Mouse (Mus musculus): ENCODE data around the gene Gnai3. TPM values are rescaled to one million over a fixed set of nuclear protein-coding genes. Genes with fewer than 3 reads are reported as not detected.
A peak's percentile ranks its signal among the peaks of the same experiment; 100 is the strongest.

The Gnai3 gene
- polyA plus RNA-seq, 1 experiment from 2014 or later = 132 TPM

DNA sequence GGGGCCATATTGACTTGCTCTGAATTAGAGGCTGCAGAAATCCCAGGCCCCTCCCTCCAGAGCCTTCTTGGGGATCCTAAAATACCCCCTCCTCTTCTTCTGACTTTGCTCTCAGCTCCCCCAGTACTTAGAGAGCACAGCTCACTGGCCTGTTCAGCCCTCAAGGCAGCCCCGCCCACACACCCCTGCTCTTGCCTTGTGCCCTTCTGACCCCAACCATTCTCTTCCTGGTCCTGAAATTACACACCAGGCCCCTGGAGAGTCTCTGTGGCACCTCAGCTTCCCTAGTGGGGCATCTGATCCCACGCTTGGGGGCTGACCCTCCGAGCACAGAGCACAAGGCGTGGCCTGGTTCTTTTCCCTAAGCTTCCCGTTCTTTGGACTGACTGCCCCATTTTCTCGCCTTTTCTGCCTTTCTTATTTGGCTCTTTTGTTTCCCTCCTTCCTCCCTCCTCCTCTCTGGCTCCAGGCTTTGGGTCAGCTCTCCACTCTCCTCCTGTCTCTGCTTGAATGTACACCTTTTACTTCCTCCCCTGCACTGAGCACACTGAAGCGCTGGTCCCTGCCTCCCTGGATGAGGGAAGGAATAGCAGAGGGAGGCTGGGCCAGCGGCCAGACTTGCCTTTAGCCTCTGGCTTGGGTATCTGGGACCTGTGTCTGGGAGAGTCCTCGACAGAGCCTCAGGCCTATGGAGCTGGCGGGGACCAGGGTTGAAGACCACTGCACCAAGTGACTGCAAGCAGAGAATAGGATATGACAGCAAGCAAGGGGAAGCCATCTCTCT is 19.8 kb upstream of the Gnai3 start:
- H3K4me2 ChIP-seq (replicated peaks) = no peak overlapping the region
- 0 out of 2 replicates have a peak overlapping the region, but pooled peaks have one; percentile 4 for H3K9ac ChIP-seq

DNA sequence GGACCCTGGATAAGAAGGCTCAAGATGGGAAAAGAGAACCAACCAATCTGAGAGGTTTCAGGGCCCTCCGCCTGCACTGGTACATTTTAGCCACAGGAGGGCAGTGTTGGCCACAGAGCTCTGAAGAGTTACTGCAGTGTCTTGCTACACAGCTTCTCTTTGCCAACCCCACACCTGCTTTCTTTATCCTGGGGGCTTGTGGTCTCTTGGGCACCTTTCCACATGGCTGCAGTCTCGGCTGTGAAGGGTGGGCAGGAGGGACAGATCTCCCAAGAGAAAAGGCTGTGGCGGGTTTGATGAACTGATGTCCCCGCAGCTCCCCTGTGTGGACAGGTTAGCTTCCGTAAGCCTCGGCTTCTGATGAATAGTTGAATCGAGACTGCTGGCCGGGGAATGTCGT is 18.9 kb upstream of the Gnai3 start:
- ATAC-seq (ENCODE audit: low FRiP score) = peak; percentile 78
- Histone ChIP-seq H3K9me3 (ENCODE audit: control insufficient read depth, low read length) (no peaks in the 10 kb centered on the region), H3K4me1 (replicated peaks; ENCODE audit: control insufficient read depth, insufficient read depth, low read length) (peaks cover 31% of the 10 kb centered on the region), H3K27ac (peak overlapping the region; percentile 68), H3K27me3 (ENCODE audit: control insufficient read depth, insufficient read depth, low read length) (no peaks in the 10 kb centered on the region), H3K4me2 (replicated peaks) (peak overlapping the region; percentile 41), H3K4me3 (replicated peaks; ENCODE audit: low read length) (0 out of 2 replicates have a peak overlapping the region, but pooled peaks have one; percentile 2), H3K36me3 (replicated peaks; ENCODE audit: control insufficient read depth, insufficient read depth) (no peaks in the 10 kb centered on the region), H3K9ac (peak overlapping the region; percentile 16; the same call in 1 of the 2 replicates)
- peak; percentile 97 for DNase-seq (ENCODE audit: low spot score)
- 12% methylated on average over 9 of the region's 9 CpGs for WGBS

More for the DNA sequence above, 19.8 kb upstream of the Gnai3 start:
- Histone ChIP-seq H3K36me3 (replicated peaks; ENCODE audit: control insufficient read depth, insufficient read depth) (no peaks in the 10 kb centered on the region), H3K4me3 (replicated peaks; ENCODE audit: low read length) (no peak overlapping the region), H3K4me1 (replicated peaks; ENCODE audit: control insufficient read depth, insufficient read depth, low read length) (peaks cover 31% of the 10 kb centered on the region), H3K27ac (peak overlapping the region; percentile 68), H3K9me3 (ENCODE audit: control insufficient read depth, low read length) (no peaks in the 10 kb centered on the region), H3K27me3 (ENCODE audit: control insufficient read depth, insufficient read depth, low read length) (no peaks in the 10 kb centered on the region)
- DNase-seq (ENCODE audit: low spot score) (no peak), ATAC-seq (ENCODE audit: low FRiP score) (peak; percentile 5; the same call in 1 of the 2 replicates)
- 19% methylated on average over 10 of the region's 10 CpGs for WGBS

DNA sequence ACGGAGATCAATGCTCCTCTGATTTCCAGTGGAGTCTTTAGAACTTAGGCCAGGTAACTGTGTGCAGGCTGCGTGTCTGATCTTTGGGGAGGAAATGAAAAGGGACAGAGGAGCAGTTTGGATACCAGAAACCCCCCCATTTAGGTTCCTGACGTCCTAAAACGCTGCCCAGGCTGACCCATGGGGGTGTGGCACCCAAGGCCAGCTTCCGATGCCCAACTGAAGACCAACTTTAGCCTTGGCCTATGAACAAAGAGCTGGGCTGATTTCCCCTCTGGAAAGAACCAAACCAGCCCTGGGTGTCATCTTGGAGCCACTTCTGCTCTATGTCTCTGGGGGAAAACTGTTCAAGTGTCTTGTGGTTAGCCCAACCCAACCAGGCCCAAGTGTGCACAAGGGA is 18.1 kb upstream of the Gnai3 start:
- Histone ChIP-seq H3K9me3 (ENCODE audit: control insufficient read depth, low read length) (no peaks in the 10 kb centered on the region), H3K9ac (no peak overlapping the region)

DNA sequence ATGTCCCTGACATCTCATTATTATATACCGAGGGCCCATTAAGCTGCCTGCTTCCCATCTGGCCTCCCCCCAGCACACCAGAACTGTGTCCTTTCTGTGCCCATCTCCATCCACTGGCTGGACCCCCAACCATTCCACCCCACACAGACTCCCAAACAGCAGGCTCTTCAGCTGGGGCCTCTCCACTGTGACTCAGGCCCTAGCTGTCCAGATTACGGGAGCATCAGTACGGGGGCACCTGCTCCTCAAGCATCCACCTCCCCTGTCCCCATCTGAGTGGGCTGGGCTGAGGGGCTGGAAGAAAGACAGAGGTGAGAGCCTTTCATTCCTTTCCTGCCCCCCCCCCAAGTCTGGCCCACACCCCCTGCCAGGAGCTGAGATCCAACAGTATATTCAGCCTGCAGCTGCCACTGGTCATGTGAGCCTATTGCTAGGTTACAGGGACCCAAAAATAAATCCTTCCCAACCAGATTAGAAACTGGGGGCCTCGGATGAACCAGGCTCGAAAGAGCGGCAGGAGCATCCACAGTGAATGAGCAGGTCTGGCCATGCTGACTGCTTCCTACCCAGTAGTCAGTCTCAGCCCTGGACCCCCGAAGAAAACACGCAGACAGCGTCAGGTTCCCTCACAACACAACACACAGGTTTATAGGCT is 12.6 kb upstream of the Gnai3 start:
- H3K36me3 ChIP-seq (replicated peaks; ENCODE audit: control insufficient read depth, insufficient read depth) = no peaks in the 10 kb centered on the region
- no peak overlapping the region for H3K4me2 ChIP-seq (replicated peaks)
- ATAC-seq (ENCODE audit: low FRiP score) = peak; percentile 42; the same call in 1 of the 2 replicates
- H3K27ac ChIP-seq = peak overlapping the region; percentile 71
- no peak overlapping the region for H3K4me3 ChIP-seq (replicated peaks; ENCODE audit: low read length)
- peaks cover 10% of the 10 kb centered on the region; the same call in 1 of the 2 replicates for H3K4me1 ChIP-seq (replicated peaks; ENCODE audit: control insufficient read depth, insufficient read depth, low read length)
- no peak for DNase-seq (ENCODE audit: low spot score)
- no peaks in the 10 kb centered on the region for H3K9me3 ChIP-seq (ENCODE audit: control insufficient read depth, low read length)
- H3K27me3 ChIP-seq (ENCODE audit: control insufficient read depth, insufficient read depth, low read length) = no peaks in the 10 kb centered on the region
- 55% methylated on average over 9 of the region's 9 CpGs for WGBS
- peak overlapping the region; percentile 2; the same call in 1 of the 2 replicates for H3K9ac ChIP-seq

More for the DNA sequence above, 18.1 kb upstream of the Gnai3 start:
- Histone ChIP-seq H3K4me3 (replicated peaks; ENCODE audit: low read length) (no peak overlapping the region), H3K27me3 (ENCODE audit: control insufficient read depth, insufficient read depth, low read length) (no peaks in the 10 kb centered on the region), H3K36me3 (replicated peaks; ENCODE audit: control insufficient read depth, insufficient read depth) (no peaks in the 10 kb centered on the region), H3K27ac (no peak overlapping the region), H3K4me2 (replicated peaks) (no peak overlapping the region), H3K4me1 (replicated peaks; ENCODE audit: control insufficient read depth, insufficient read depth, low read length) (peaks cover 28% of the 10 kb centered on the region)
- no peak for ATAC-seq (ENCODE audit: low FRiP score)
- WGBS = 71% methylated on average over 5 of the region's 5 CpGs
- DNase-seq (ENCODE audit: low spot score) = no peak

DNA sequence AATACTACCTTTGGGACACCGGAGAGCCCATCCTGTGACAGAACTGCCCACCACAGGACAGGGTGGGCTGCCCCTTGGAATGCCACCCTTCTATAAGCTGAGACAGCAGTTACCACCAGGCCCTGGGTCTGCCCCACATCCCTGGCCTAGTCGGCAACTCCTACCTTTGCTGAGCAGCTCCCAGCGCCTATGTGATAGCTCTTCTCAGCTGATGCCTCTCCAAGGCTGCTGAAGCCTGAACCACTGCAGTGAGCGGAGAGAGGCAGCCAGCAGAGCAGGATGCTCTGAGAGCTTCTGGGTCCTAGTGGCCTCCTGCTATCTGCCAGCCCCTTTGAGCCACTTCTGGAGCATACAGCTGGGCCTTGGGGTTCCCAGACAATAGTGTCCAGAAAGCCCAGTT is 8.7 kb upstream of the Gnai3 start, which contains the start of gene Gpr61:
Gene Gpr61 (minus strand): TSS at position 227 of the 400 bp plus-strand sequence.
- Histone ChIP-seq H3K9ac (peak within 1 kb of the TSS; percentile 64), H3K4me1 (replicated peaks; ENCODE audit: control insufficient read depth, insufficient read depth, low read length) (peaks cover 10% of the 10 kb centered on the region; the same call in 1 of the 2 replicates), H3K36me3 (replicated peaks; ENCODE audit: control insufficient read depth, insufficient read depth) (no peaks in the 10 kb centered on the region), H3K27ac (peak within 1 kb of the TSS; percentile 44; the same call in 1 of the 2 replicates), H3K9me3 (ENCODE audit: control insufficient read depth, low read length) (no peaks in the 10 kb centered on the region), H3K27me3 (ENCODE audit: control insufficient read depth, insufficient read depth, low read length) (no peaks in the 10 kb centered on the region), H3K4me2 (replicated peaks) (peak within 1 kb of the TSS; percentile 49), H3K4me3 (replicated peaks; ENCODE audit: low read length) (peak within 1 kb of the TSS; percentile 30)
- no peak for DNase-seq (ENCODE audit: low spot score)
- WGBS = 37% methylated on average over 4 of the region's 4 CpGs
- no peak for ATAC-seq (ENCODE audit: low FRiP score)

DNA sequence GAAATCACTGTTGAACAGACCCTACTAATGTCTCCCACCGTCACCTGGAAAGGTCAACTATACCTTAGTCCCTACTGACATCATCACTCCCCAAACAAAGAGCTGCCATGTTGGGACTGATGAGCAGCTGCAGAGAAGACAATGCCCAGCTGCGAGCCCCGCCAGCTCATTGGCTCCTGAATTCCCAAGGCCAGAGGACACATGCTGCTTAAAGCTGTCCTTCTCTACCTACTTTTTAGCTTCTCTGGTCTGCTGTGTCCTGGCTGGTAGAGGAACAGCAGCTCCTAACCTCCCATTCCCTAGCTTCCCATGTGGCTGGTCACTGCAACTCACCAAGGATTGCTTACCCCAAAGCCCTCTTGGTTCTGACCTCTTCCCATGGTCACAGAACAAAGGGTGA is 6.3 kb upstream of the Gnai3 start:
- WGBS = 79% methylated on average over 3 of the region's 3 CpGs
- H3K4me3 ChIP-seq (replicated peaks; ENCODE audit: low read length) = no peak overlapping the region
- H3K4me2 ChIP-seq (replicated peaks) = no peak overlapping the region
- H3K9me3 ChIP-seq (ENCODE audit: control insufficient read depth, low read length) = no peaks in the 10 kb centered on the region
- no peak overlapping the region for H3K27ac ChIP-seq
- no peak overlapping the region for H3K9ac ChIP-seq
- DNase-seq (ENCODE audit: low spot score) (no peak), ATAC-seq (ENCODE audit: low FRiP score) (no peak)
- no peaks in the 10 kb centered on the region for H3K27me3 ChIP-seq (ENCODE audit: control insufficient read depth, insufficient read depth, low read length)
- no peaks in the 10 kb centered on the region for H3K36me3 ChIP-seq (replicated peaks; ENCODE audit: control insufficient read depth, insufficient read depth)
- H3K4me1 ChIP-seq (replicated peaks; ENCODE audit: control insufficient read depth, insufficient read depth, low read length) = no peaks in the 10 kb centered on the region

DNA sequence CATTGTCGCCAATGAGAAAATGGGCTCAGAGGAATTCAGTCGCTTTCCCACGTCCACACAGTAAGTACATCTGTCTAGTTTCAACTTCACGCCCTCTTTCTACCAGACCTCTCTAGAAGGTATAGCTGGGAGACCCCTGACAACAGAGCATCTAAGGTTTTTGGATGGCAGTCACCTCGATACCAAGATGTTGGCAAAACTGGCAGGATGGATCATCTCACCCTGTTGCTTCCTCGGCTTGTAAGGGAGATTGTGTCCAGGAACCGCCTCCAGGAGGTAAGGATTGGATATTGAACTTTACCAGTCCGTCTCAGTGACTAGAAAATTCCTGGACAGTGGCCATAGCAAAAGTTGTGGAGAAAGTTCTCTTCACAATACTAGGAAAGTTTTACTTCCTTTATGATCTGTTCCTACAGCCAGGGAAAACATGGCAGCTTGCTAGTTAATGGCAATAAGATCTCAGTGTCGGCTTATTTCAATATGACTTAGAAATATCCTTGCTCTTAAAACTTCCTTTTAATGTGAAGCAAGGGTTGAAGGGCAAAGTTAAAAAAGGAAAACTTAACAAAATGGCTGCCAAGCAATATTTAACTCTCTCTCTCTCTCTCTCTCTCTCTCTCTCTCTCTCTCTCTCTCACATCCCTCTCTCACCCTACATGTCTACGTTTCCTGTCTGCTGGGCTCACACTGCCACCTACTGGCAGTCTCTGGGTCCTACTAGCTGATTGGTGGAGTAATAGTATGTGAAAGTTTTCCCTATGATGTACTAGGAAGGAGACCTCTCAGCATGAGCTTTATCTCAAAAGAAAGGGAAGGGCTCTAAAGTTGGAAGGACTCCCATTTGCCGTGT is 1.7 kb upstream of the Gnai3 start:
- DNase-seq (ENCODE audit: low spot score) (peak; percentile 92), ATAC-seq (ENCODE audit: low FRiP score) (0 out of 2 replicates have a peak, but pooled peaks have one; percentile 36)
- 0 out of 2 replicates have a peak, but pooled peaks cover 3% of the 10 kb centered on the region for H3K36me3 ChIP-seq (replicated peaks; ENCODE audit: control insufficient read depth, insufficient read depth)
- 68% methylated on average over 11 of the region's 11 CpGs for WGBS
- no peaks in the 10 kb centered on the region for H3K9me3 ChIP-seq (ENCODE audit: control insufficient read depth, low read length)
- H3K4me3 ChIP-seq (replicated peaks; ENCODE audit: low read length) = no peak overlapping the region
- no peak overlapping the region for H3K27ac ChIP-seq
- H3K9ac ChIP-seq = no peak overlapping the region
- peaks cover 13% of the 10 kb centered on the region for H3K4me1 ChIP-seq (replicated peaks; ENCODE audit: control insufficient read depth, insufficient read depth, low read length)
- no peak overlapping the region for H3K4me2 ChIP-seq (replicated peaks)
- H3K27me3 ChIP-seq (ENCODE audit: control insufficient read depth, insufficient read depth, low read length) = no peaks in the 10 kb centered on the region

DNA sequence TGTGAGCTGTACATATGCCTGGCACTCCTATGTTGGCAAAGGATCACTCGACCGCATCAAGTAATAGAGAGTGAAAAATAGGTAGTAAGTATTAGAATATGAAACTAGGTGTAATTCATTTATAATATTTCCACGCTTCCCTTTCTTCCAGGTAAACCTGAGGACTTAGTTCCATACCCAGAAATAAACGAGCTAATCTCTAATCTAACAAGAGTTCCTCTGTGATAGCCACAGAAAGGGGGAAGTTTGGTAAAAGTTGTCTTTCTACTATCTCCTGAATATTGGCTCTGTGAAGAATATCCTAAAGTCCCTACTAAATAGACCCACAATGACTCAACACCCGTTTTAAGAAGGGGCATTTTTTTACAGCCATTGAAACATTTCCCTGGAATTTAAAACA is 725 bp upstream of the Gnai3 start:
- Histone ChIP-seq H3K36me3 (replicated peaks; ENCODE audit: control insufficient read depth, insufficient read depth) (0 out of 2 replicates have a peak, but pooled peaks cover 3% of the 10 kb centered on the region), H3K4me1 (replicated peaks; ENCODE audit: control insufficient read depth, insufficient read depth, low read length) (peaks cover 13% of the 10 kb centered on the region)
- 61% methylated on average over 5 of the region's 5 CpGs for WGBS

More for the DNA sequence above, 725 bp upstream of the Gnai3 start:
- Histone ChIP-seq H3K4me2 (replicated peaks) (peak overlapping the region; percentile 82), H3K4me3 (replicated peaks; ENCODE audit: low read length) (peak overlapping the region; percentile 84), H3K9ac (peak overlapping the region; percentile 88), H3K9me3 (ENCODE audit: control insufficient read depth, low read length) (no peaks in the 10 kb centered on the region), H3K27ac (no peak overlapping the region), H3K27me3 (ENCODE audit: control insufficient read depth, insufficient read depth, low read length) (no peaks in the 10 kb centered on the region)
- no peak for ATAC-seq (ENCODE audit: low FRiP score)
- DNase-seq (ENCODE audit: low spot score) = no peak

Data from hindbrain, embryonic 14.5 days (tissue).